Mouse (Mus musculus) adrenal gland, postnatal 25 days (tissue): ENCODE results near the gene Recql5. TPM values are rescaled to one million over a fixed set of nuclear protein-coding genes. Genes with fewer than 3 reads are reported as not detected.
"Not testable (repeated sequence)": the region's sequence is repeated elsewhere in the genome, so short reads cannot be mapped to it uniquely, and the experiment has no call there.

Experiments used
- DNase-seq: peaks from one replicate; pipeline ENCODE4 v3.0.0; 2021; ENCODE audit warnings: mixed read lengths
- total RNA-seq: library from RNA; stranded (reverse); gene quantifications from 2 replicates; pipeline ENCODE4 v1.2.3, GENCODE M21; 2021

The Recql5 gene
- total RNA-seq, 1 experiment from 2014 or later: 37.1 TPM

GRCm38 (mm10) chr11:115859143-115859945, 73.9 kb downstream of the Recql5 start:
- DNase-seq: peak; percentile 92

GRCm38 (mm10) chr11:115858354-115858753, 74.9 kb downstream of the Recql5 start, which contains the start of gene Myo15b:
Gene Myo15b (plus strand): TSS chr11:115858406.
- no peak for DNase-seq

- no peak for DNase-seq
Observed at GRCm38 (mm10) chr11:115857936-115858335, 75.3 kb downstream of the Recql5 start.

- DNase-seq: not testable (repeated sequence)
Observed at GRCm38 (mm10) chr11:115857146-115857545, 76.1 kb downstream of the Recql5 start.

GRCm38 (mm10) chr11:115854674-115855073, 78.6 kb downstream of the Recql5 start:
- DNase-seq: no peak

- no peak for DNase-seq
Observed at GRCm38 (mm10) chr11:115845819-115846218, 87.5 kb downstream of the Recql5 start.

- DNase-seq: no peak
Observed at GRCm38 (mm10) chr11:115844240-115844639, 89.0 kb downstream of the Recql5 start.

- no peak for DNase-seq
Observed at GRCm38 (mm10) chr11:115843891-115844239, 89.4 kb downstream of the Recql5 start.

- no peak for DNase-seq
Observed at GRCm38 (mm10) chr11:115843141-115843890, 90.0 kb downstream of the Recql5 start.

Other genes with a start within 250 kb of the Recql5 start
- gene Grb2, start 224.9 kb downstream of the Recql5 start, total RNA-seq: 109 and 166 TPM in 2 replicates
- 80.9 and 114 TPM in 2 replicates for gene Tmem94, start 168.0 kb downstream of the Recql5 start, total RNA-seq
- gene Caskin2, start 119.8 kb downstream of the Recql5 start, total RNA-seq: 56.2 and 73.4 TPM in 2 replicates
- gene Tsen54, start 118.8 kb downstream of the Recql5 start, total RNA-seq: 20.7 and 27.4 TPM in 2 replicates
- gene Llgl2, start 109.4 kb downstream of the Recql5 start, total RNA-seq: 8.4 and 11.8 TPM in 2 replicates
- gene Myo15b, start 75.1 kb downstream of the Recql5 start, total RNA-seq: 0.36 TPM in 1 of 2 replicates, not detected in the other
- gene Smim5, start 33.5 kb downstream of the Recql5 start, total RNA-seq: 0.73 TPM in 1 of 2 replicates, not detected in the other
- gene Smim6, start 21.5 kb downstream of the Recql5 start, total RNA-seq: not detected in 2 replicates
- gene Sap30bp, start 195 bp downstream of the Recql5 start, total RNA-seq: 32.0 and 41.3 TPM in 2 replicates
- 2.0 and 4.1 TPM in 2 replicates for gene Itgb4, start 41.2 kb upstream of the Recql5 start, total RNA-seq
- 31.8 and 49.7 TPM in 2 replicates for gene Galk1, start 79.2 kb upstream of the Recql5 start, total RNA-seq
- gene H3f3b, start 94.5 kb upstream of the Recql5 start, total RNA-seq: 265 and 377 TPM in 2 replicates
- gene Unk, start 96.8 kb upstream of the Recql5 start, total RNA-seq: 25.8 and 27.4 TPM in 2 replicates
- 0.24 and 0.79 TPM in 2 replicates for gene Unc13d, start 144.5 kb upstream of the Recql5 start, total RNA-seq
- gene Wbp2, start 153.5 kb upstream of the Recql5 start, total RNA-seq: 189 and 195 TPM in 2 replicates
- 17.1 and 20.2 TPM in 2 replicates for gene Trim47, start 193.7 kb upstream of the Recql5 start, total RNA-seq
- gene Trim65, start 197.7 kb upstream of the Recql5 start, total RNA-seq: 12.2 and 12.9 TPM in 2 replicates
- gene Mrpl38, start 205.4 kb upstream of the Recql5 start, total RNA-seq: 86.5 and 103 TPM in 2 replicates
- gene Fbf1, start 234.7 kb upstream of the Recql5 start, total RNA-seq: 47.4 and 53.0 TPM in 2 replicates